Mouse (Mus musculus) limb, embryonic 11.5 days (tissue): ENCODE results near the gene Aff4. TPM values are rescaled to one million over a fixed set of nuclear protein-coding genes. Genes with fewer than 3 reads are reported as not detected.

ENCODE experiments used
- ATAC-seq: fragments of 200-750 bp; cut with Nextera tagmentation; 2 replicates; pipeline ENCODE4 v1.8.0; 2017; ENCODE audit warnings: low read depth; ENCODE audit not compliant: insufficient number of reproducible peaks, low FRiP score, low TSS enrichment
- DNase-seq: peaks from one replicate; pipeline ENCODE4 v3.0.0-alpha.2; 2015; ENCODE audit warnings: low spot score
- H3K27ac ChIP-seq: fragments of 300-500 bp; sonication (generic); replicated peaks from 2 replicates; pipeline ENCODE4 v1.5.1; 2014; ENCODE audit warnings: low read depth, mild to moderate bottlenecking, low read length
- H3K27me3 ChIP-seq: fragments of 300-500 bp; sonication (generic); 2 replicates; pipeline ENCODE4 v1.6.1; 2014; ENCODE audit warnings: mild to moderate bottlenecking, low read length, mixed read lengths; ENCODE audit not compliant: control insufficient read depth, insufficient read depth
- H3K36me3 ChIP-seq: fragments of 300-500 bp; sonication (generic); 2 replicates; pipeline ENCODE4 v1.6.1; 2014; ENCODE audit warnings: mild to moderate bottlenecking, low read length, moderate library complexity, mixed read lengths; ENCODE audit not compliant: control insufficient read depth, insufficient read depth
- H3K4me1 ChIP-seq: fragments of 300-500 bp; sonication (generic); 2 replicates; pipeline ENCODE4 v1.6.1; 2014; ENCODE audit warnings: low read length, mixed read lengths; ENCODE audit not compliant: control insufficient read depth, insufficient read depth
- H3K4me2 ChIP-seq: fragments of 300-500 bp; sonication (generic); 2 replicates; pipeline ENCODE4 v1.6.1; 2014; ENCODE audit warnings: low read depth, mild to moderate bottlenecking, moderate library complexity; ENCODE audit not compliant: severe bottlenecking
- H3K4me3 ChIP-seq: fragments of 300-500 bp; sonication (generic); 2 replicates; pipeline ENCODE4 v1.5.1; 2014; ENCODE audit warnings: low read depth, low read length
- H3K9ac ChIP-seq: fragments of 300-500 bp; sonication (generic); 2 replicates; pipeline ENCODE4 v1.6.1; 2014; ENCODE audit warnings: mild to moderate bottlenecking, low read length
- H3K9me3 ChIP-seq: fragments of 300-500 bp; sonication (generic); 2 replicates; pipeline ENCODE4 v1.6.1; 2016; ENCODE audit warnings: low read length; ENCODE audit not compliant: control insufficient read depth
- WGBS: fragments of 180-500 bp; shearing (Covaris S2); extraction: QIAGEN DNeasy Blood & Tissue Kit; methylation state at CpG from one replicate; pipeline ENCODE4 v1.1.7; 2014; 5-methylcytosine and 5-hydroxymethylcytosine counted together
- polyA plus RNA-seq: library from polyadenylated mRNA; unstranded; fragments of >200 nt; fragmentation: Nextera tagmentation; extraction: Ambion mirVana; gene quantifications from 2 replicates; pipeline ENCODE4 v1.2.1, GENCODE M21; 2014

Gene Aff4
- polyA plus RNA-seq, 1 experiment from 2014 or later: 40.1 TPM

- H3K9me3 ChIP-seq: no peaks in the 10 kb centered on the region
- H3K4me2 ChIP-seq: no peak overlapping the region
- H3K4me1 ChIP-seq: 0 out of 2 replicates have a peak, but pooled peaks cover 2% of the 10 kb centered on the region
- peaks cover under 1% of the 10 kb centered on the region; the same call in 1 of the 2 replicates for H3K27me3 ChIP-seq
- no peak overlapping the region for H3K9ac ChIP-seq
- DNase-seq (no peak), ATAC-seq (no peak)
- H3K4me3 ChIP-seq: no peak overlapping the region
- 94% methylated on average over 9 of the region's 9 CpGs for WGBS
- H3K36me3 ChIP-seq: no peaks in the 10 kb centered on the region
- no peak overlapping the region for H3K27ac ChIP-seq
Observed at GRCm38 (mm10) chr11:53452396-53452795, 101.8 kb downstream of the Aff4 start.

GRCm38 (mm10) chr11:53453031-53453430, 102.4 kb downstream of the Aff4 start:
- H3K27me3 ChIP-seq: peaks cover 2% of the 10 kb centered on the region; the same call in 1 of the 2 replicates
- no peak for ATAC-seq
- WGBS: 77% methylated on average over 5 of the region's 5 CpGs

DNA sequence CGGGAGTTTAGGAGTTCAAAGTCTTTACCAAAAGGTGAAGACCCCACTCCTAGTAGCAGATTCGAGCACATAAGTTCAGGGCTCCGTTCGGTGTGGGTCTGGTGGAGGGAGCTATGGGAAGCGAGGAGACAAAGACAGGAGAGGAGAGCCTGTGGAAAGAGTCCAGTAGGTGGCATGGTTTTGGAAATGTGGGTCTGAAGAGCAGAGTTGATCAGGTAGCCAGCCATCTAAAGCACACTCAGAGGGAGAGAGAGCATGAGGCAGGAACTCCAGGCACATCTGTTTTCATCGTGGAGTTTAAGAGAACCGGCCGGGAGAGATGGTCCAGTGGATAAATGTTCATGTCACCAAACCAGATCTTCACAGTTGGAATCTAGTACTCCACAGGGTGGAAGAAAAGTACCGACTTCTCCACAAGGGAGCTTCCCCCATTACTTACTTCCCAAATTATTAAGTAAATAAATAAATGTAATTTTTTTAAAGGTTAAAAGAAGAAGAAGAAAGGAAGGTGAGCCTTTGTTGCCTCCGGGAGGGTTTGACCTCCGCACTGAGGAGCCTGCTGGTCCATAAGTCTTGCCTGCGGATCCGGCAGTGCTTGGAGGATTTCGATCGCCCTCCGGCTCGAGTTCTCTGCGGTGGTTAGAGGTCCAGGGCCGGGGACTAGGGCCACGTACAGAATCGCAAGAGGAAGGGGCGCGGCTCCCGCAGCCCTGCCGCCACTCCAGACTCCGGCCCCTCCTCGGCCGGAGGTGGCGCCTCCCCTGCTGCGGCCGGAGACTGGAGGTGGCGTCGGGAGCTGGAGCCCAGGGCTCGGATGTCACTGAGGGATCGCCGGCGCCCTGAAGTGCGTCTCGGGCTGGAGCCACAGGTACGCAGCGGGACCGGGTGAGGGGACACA, 106.1 kb downstream of the Aff4 start, which contains the start of the genes Gm10447 and Shroom1:
Gene Gm10447 (minus strand): TSS at position 637 of the 898 bp plus-strand sequence.
Gene Shroom1 (plus strand): TSS at position 732 of the 898 bp plus-strand sequence.
- WGBS: 3% methylated on average over 42 of the region's 42 CpGs
- Histone ChIP-seq H3K9ac (peak within 1 kb of the TSS; percentile 68), H3K4me3 (peak within 1 kb of the TSS; percentile 54), H3K4me1 (no peaks in the 10 kb centered on the region), H3K36me3 (no peaks in the 10 kb centered on the region), H3K27me3 (peaks cover 2% of the 10 kb centered on the region; the same call in 1 of the 2 replicates), H3K4me2 (peak within 1 kb of the TSS; percentile 82), H3K9me3 (no peaks in the 10 kb centered on the region), H3K27ac (0 out of 2 replicates have a peak within 1 kb of the TSS, but pooled peaks have one; percentile 12)
- DNase-seq: peak; percentile 77
- ATAC-seq: peak; percentile 84

More at GRCm38 (mm10) chr11:53453031-53453430, 102.4 kb downstream of the Aff4 start:
- 0 out of 2 replicates have a peak, but pooled peaks cover 2% of the 10 kb centered on the region for H3K4me1 ChIP-seq
- DNase-seq: no peak
- no peak overlapping the region for H3K27ac ChIP-seq
- H3K9me3 ChIP-seq: no peaks in the 10 kb centered on the region
- no peaks in the 10 kb centered on the region for H3K36me3 ChIP-seq
- no peak overlapping the region for H3K4me2 ChIP-seq
- no peak overlapping the region for H3K4me3 ChIP-seq
- no peak overlapping the region for H3K9ac ChIP-seq

- Histone ChIP-seq H3K4me1 (no peaks in the 10 kb centered on the region), H3K4me2 (peak overlapping the region; percentile 82), H3K27ac (no peak overlapping the region), H3K4me3 (peak overlapping the region; percentile 54), H3K9me3 (no peaks in the 10 kb centered on the region), H3K9ac (peak overlapping the region; percentile 68), H3K27me3 (peaks cover 7% of the 10 kb centered on the region; the same call in 1 of the 2 replicates), H3K36me3 (no peaks in the 10 kb centered on the region)
- whole genome bisulfite sequencing: 2% methylated on average over 29 of the region's 29 CpGs
- DNase-seq: peak; percentile 55
- ATAC-seq: peak; percentile 27; the same call in 1 of the 2 replicates
Observed at GRCm38 (mm10) chr11:53457372-53457954, 106.8 kb downstream of the Aff4 start.

DNA sequence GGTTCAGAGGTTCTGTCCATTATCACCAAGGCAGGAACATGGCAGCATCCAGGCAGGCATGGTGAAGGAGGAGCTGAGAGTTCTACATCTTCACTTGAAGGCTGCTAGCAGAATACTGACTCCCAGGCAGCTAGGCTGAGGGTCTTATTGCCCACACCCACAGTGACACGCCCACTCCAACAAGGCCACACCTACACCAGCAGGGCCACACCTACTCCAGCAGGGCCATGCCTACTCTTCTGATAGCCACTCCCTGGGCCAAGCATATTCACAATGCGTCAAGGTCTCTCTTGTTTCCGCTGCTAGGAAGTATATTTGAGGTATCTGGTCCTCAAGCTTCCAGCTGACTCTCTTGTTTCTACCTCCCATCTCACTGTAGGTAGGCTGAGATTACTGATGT, 108.4 kb downstream of the Aff4 start:
- H3K27me3 ChIP-seq: peaks cover 22% of the 10 kb centered on the region
- H3K4me1 ChIP-seq: peaks cover 4% of the 10 kb centered on the region
- ATAC-seq (no peak), DNase-seq (no peak)
- H3K9me3 ChIP-seq: no peaks in the 10 kb centered on the region
- WGBS: 64% methylated on average over 3 of the region's 3 CpGs
- no peak overlapping the region for H3K4me3 ChIP-seq
- H3K27ac ChIP-seq: no peak overlapping the region
- no peaks in the 10 kb centered on the region for H3K36me3 ChIP-seq
- no peak overlapping the region for H3K4me2 ChIP-seq
- H3K9ac ChIP-seq: no peak overlapping the region

DNA sequence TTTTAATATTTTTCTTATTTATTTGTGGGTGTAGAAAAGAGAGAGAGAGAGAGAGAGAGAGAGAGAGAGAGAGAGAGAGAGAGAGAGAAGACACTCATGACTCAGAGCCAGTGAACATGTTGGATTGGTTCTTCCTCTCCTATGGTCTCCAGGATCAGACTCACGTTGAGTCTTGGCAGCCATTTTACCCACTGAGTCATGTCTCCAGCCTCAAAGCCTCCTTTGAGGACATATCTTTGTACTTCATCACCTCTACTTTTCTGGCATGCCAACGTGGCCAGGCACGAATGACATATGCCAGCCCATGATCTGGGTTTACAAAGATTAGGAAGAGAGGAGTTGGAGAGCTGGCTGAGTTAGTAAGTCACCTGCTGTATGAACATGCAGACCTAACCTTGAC, 109.6 kb downstream of the Aff4 start:
- H3K4me1 ChIP-seq: peaks cover 4% of the 10 kb centered on the region
- H3K27ac ChIP-seq: no peak overlapping the region
- H3K4me2 ChIP-seq: no peak overlapping the region
- 87% methylated on average over 3 of the region's 3 CpGs for WGBS
- no peaks in the 10 kb centered on the region for H3K36me3 ChIP-seq
- no peak for ATAC-seq
- H3K27me3 ChIP-seq: peaks cover 34% of the 10 kb centered on the region
- no peak overlapping the region for H3K9ac ChIP-seq
- no peaks in the 10 kb centered on the region for H3K9me3 ChIP-seq
- DNase-seq: no peak
- no peak overlapping the region for H3K4me3 ChIP-seq

DNA sequence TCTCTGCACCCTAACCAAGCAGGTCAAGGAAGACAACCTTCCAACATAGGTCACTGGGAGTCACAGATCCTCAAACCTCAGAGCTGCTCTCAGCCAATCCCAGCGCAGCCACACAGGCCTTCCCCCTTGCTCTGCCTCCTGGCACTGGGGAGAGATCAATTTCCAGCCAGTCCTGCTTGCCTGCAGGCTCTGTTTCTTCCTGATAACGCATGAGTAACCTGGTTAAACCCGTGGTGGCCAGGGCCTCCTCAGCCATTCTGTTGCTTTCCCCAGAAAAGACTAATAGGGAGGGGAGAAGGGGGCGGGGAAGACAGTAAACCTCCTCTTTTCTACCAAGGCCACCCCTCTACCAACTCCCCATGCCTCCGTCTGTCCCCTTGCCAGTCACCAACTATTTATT, 111.1 kb downstream of the Aff4 start:
- H3K36me3 ChIP-seq: no peaks in the 10 kb centered on the region
- H3K4me3 ChIP-seq: no peak overlapping the region
- no peaks in the 10 kb centered on the region for H3K9me3 ChIP-seq
- DNase-seq (no peak), ATAC-seq (no peak)
- no peak overlapping the region for H3K27ac ChIP-seq
- WGBS: 30% methylated on average over 5 of the region's 5 CpGs
- no peak overlapping the region for H3K4me2 ChIP-seq
- H3K4me1 ChIP-seq: peaks cover 4% of the 10 kb centered on the region
- peaks cover 42% of the 10 kb centered on the region for H3K27me3 ChIP-seq
- no peak overlapping the region for H3K9ac ChIP-seq
